Mouse (Mus musculus) intestine, embryonic 16.5 days (tissue): ENCODE data around the gene Sbno2. TPM values are rescaled to one million over a fixed set of nuclear protein-coding genes. Genes with fewer than 3 reads are reported as not detected.
"Not testable (repeated sequence)": the region's sequence is repeated elsewhere in the genome, so short reads cannot be mapped to it uniquely, and the experiment has no call there.

Experiments used
- ATAC-seq: fragments of 200-750 bp; cut with Nextera tagmentation; 2 replicates; pipeline ENCODE4 v1.8.0; 2017; ENCODE audit warnings: moderate TSS enrichment, moderate library complexity
- H3K27ac ChIP-seq: fragments of 300-500 bp; sonication (generic); 2 replicates; pipeline ENCODE4 v1.5.1; 2014; ENCODE audit warnings: mild to moderate bottlenecking, low read length
- H3K27me3 ChIP-seq: fragments of 300-500 bp; sonication (generic); replicated peaks from 2 replicates; pipeline ENCODE4 v1.6.1; 2014; ENCODE audit warnings: low read length, control low read depth, mixed read lengths; ENCODE audit not compliant: control insufficient read depth, insufficient read depth
- H3K36me3 ChIP-seq: fragments of 300-500 bp; sonication (generic); 2 replicates; pipeline ENCODE4 v1.6.1; 2014; ENCODE audit warnings: low read length, control low read depth; ENCODE audit not compliant: control insufficient read depth, insufficient read depth
- H3K4me1 ChIP-seq: fragments of 300-500 bp; sonication (generic); 2 replicates; pipeline ENCODE4 v1.6.1; 2014; ENCODE audit warnings: low read length, control low read depth, mixed read lengths; ENCODE audit not compliant: control insufficient read depth, insufficient read depth
- H3K4me2 ChIP-seq: fragments of 300-500 bp; sonication (generic); 2 replicates; pipeline ENCODE4 v1.6.1; 2014; ENCODE audit warnings: low read depth, low read length, control low read depth
- H3K4me3 ChIP-seq: fragments of 300-500 bp; sonication (generic); 2 replicates; pipeline ENCODE4 v1.5.1; 2014; ENCODE audit warnings: mild to moderate bottlenecking, low read length
- H3K9ac ChIP-seq: fragments of 300-500 bp; sonication (generic); 2 replicates; pipeline ENCODE4 v1.6.1; 2014; ENCODE audit warnings: low read depth, low read length
- H3K9me3 ChIP-seq: fragments of 300-500 bp; sonication (generic); 2 replicates; pipeline ENCODE4 v1.6.1; 2016; ENCODE audit warnings: low read length, control low read depth; ENCODE audit not compliant: control insufficient read depth
- WGBS: fragments of 180-500 bp; shearing (Covaris S2); extraction: QIAGEN DNeasy Blood & Tissue Kit; methylation state at CpG from one replicate; pipeline ENCODE4 v1.1.7; 2014; 5-methylcytosine and 5-hydroxymethylcytosine counted together
- polyA plus RNA-seq: library from polyadenylated mRNA; unstranded; fragments of >200 nt; fragmentation: Nextera tagmentation; extraction: Ambion mirVana; gene quantifications from 2 replicates; pipeline ENCODE4 v1.2.1, GENCODE M21; 2015

The Sbno2 gene
- polyA plus RNA-seq, 1 experiment from 2014 or later, result 13.4 TPM

- peak overlapping the region; percentile 85 for H3K27ac ChIP-seq
- H3K4me2 ChIP-seq, result no peak overlapping the region
- peaks cover 5% of the 10 kb centered on the region; the same call in 1 of the 2 replicates for H3K36me3 ChIP-seq
- WGBS, result 84% methylated on average over 5 of the region's 5 CpGs
- H3K4me1 ChIP-seq, result peaks cover 46% of the 10 kb centered on the region
- peak overlapping the region; percentile 34; the same call in 1 of the 2 replicates for H3K9ac ChIP-seq
- no peaks in the 10 kb centered on the region for H3K9me3 ChIP-seq
- ATAC-seq, result no peak
- no peaks in the 10 kb centered on the region for H3K27me3 ChIP-seq
- H3K4me3 ChIP-seq, result no peak overlapping the region
Observed at GRCm38 (mm10) chr10:80052374-80052764, 53.0 kb downstream of the Sbno2 start.

GRCm38 (mm10) chr10:80051618-80052373 lies 53.6 kb downstream of the Sbno2 start:
- peaks cover 48% of the 10 kb centered on the region for H3K4me1 ChIP-seq
- peaks cover 5% of the 10 kb centered on the region; the same call in 1 of the 2 replicates for H3K36me3 ChIP-seq
- H3K4me3 ChIP-seq, result no peak overlapping the region
- peak; percentile 36 for ATAC-seq
- H3K27ac ChIP-seq, result peak overlapping the region; percentile 85
- WGBS, result 34% methylated on average over 13 of the region's 14 CpGs
- peak overlapping the region; percentile 34 for H3K9ac ChIP-seq
- H3K27me3 ChIP-seq, result no peaks in the 10 kb centered on the region
- no peaks in the 10 kb centered on the region for H3K9me3 ChIP-seq
- H3K4me2 ChIP-seq, result 0 out of 2 replicates have a peak overlapping the region, but pooled peaks have one; percentile 18

GRCm38 (mm10) chr10:80050885-80051617 lies 54.3 kb downstream of the Sbno2 start:
- no peak for ATAC-seq

GRCm38 (mm10) chr10:80050244-80050643 lies 55.1 kb downstream of the Sbno2 start:
- peak overlapping the region; percentile 85 for H3K27ac ChIP-seq

More at GRCm38 (mm10) chr10:80050885-80051617, 54.3 kb downstream of the Sbno2 start:
- Histone ChIP-seq H3K27me3 (no peaks in the 10 kb centered on the region), H3K9ac (peak overlapping the region; percentile 36), H3K4me2 (peak overlapping the region; percentile 6; the same call in 1 of the 2 replicates), H3K4me1 (peaks cover 48% of the 10 kb centered on the region), H3K27ac (peak overlapping the region; percentile 85), H3K4me3 (no peak overlapping the region), H3K9me3 (no peaks in the 10 kb centered on the region), H3K36me3 (peaks cover 2% of the 10 kb centered on the region; the same call in 1 of the 2 replicates)
- WGBS, result 32% methylated on average over 15 of the region's 15 CpGs

GRCm38 (mm10) chr10:80048834-80049233 lies 56.5 kb downstream of the Sbno2 start:
- no peak overlapping the region for H3K9ac ChIP-seq
- no peak for ATAC-seq
- H3K9me3 ChIP-seq, result no peaks in the 10 kb centered on the region
- H3K4me3 ChIP-seq, result no peak overlapping the region
- 48% methylated on average over 3 of the region's 3 CpGs for WGBS
- no peaks in the 10 kb centered on the region for H3K27me3 ChIP-seq
- peaks cover 37% of the 10 kb centered on the region for H3K4me1 ChIP-seq
- H3K36me3 ChIP-seq, result no peaks in the 10 kb centered on the region
- peak overlapping the region; percentile 65 for H3K27ac ChIP-seq
- H3K4me2 ChIP-seq, result no peak overlapping the region

More at GRCm38 (mm10) chr10:80050244-80050643, 55.1 kb downstream of the Sbno2 start:
- no peak overlapping the region for H3K4me3 ChIP-seq
- peaks cover 42% of the 10 kb centered on the region for H3K4me1 ChIP-seq
- WGBS, result 49% methylated on average over 6 of the region's 6 CpGs
- no peak for ATAC-seq
- H3K4me2 ChIP-seq, result no peak overlapping the region; the same call in 1 of the 2 replicates
- H3K9ac ChIP-seq, result peak overlapping the region; percentile 36; the same call in 1 of the 2 replicates
- H3K9me3 ChIP-seq, result no peaks in the 10 kb centered on the region
- no peaks in the 10 kb centered on the region for H3K27me3 ChIP-seq
- H3K36me3 ChIP-seq, result peaks cover under 1% of the 10 kb centered on the region; the same call in 1 of the 2 replicates

- no peak overlapping the region for H3K9ac ChIP-seq
- peak overlapping the region; percentile 65 for H3K27ac ChIP-seq
- ATAC-seq, result no peak
- peaks cover 37% of the 10 kb centered on the region for H3K4me1 ChIP-seq
- no peak overlapping the region for H3K4me2 ChIP-seq
- no peaks in the 10 kb centered on the region for H3K9me3 ChIP-seq
- no peaks in the 10 kb centered on the region for H3K36me3 ChIP-seq
- no peak overlapping the region for H3K4me3 ChIP-seq
- 42% methylated on average over 5 of the region's 5 CpGs for WGBS
- H3K27me3 ChIP-seq, result no peaks in the 10 kb centered on the region
Observed at GRCm38 (mm10) chr10:80048396-80048795, 57.0 kb downstream of the Sbno2 start.

GRCm38 (mm10) chr10:80047041-80047565 lies 58.3 kb downstream of the Sbno2 start, which contains the start of gene Gpx4:
Gpx4 (plus strand) TSS chr10:80047166.
- no peak for ATAC-seq
- Histone ChIP-seq H3K4me2 (no peak within 1 kb of the TSS), H3K27me3 (no peaks in the 10 kb centered on the region), H3K9ac (peak within 1 kb of the TSS; percentile 21; the same call in 1 of the 2 replicates), H3K9me3 (no peaks in the 10 kb centered on the region), H3K36me3 (no peaks in the 10 kb centered on the region), H3K4me1 (peaks cover 31% of the 10 kb centered on the region), H3K27ac (peak within 1 kb of the TSS; percentile 31; the same call in 1 of the 2 replicates), H3K4me3 (no peak within 1 kb of the TSS)
- 64% methylated on average over 9 of the region's 9 CpGs for WGBS

GRCm38 (mm10) chr10:80045766-80046165 lies 59.6 kb downstream of the Sbno2 start:
- Histone ChIP-seq H3K27ac (no peak overlapping the region), H3K9me3 (no peaks in the 10 kb centered on the region), H3K4me3 (no peak overlapping the region), H3K9ac (0 out of 2 replicates have a peak overlapping the region, but pooled peaks have one; percentile 21), H3K27me3 (no peaks in the 10 kb centered on the region), H3K36me3 (no peaks in the 10 kb centered on the region), H3K4me2 (no peak overlapping the region), H3K4me1 (peaks cover 19% of the 10 kb centered on the region)
- ATAC-seq, result no peak
- WGBS, result 81% methylated on average over 5 of the region's 5 CpGs

GRCm38 (mm10) chr10:80045364-80045763 lies 60.0 kb downstream of the Sbno2 start:
- Histone ChIP-seq H3K9ac (0 out of 2 replicates have a peak overlapping the region, but pooled peaks have one; percentile 21), H3K4me1 (peaks cover 15% of the 10 kb centered on the region)
- not testable (repeated sequence) for H3K9me3 ChIP-seq, H3K27me3 ChIP-seq, H3K36me3 ChIP-seq, H3K4me2 ChIP-seq, ATAC-seq, H3K4me3 ChIP-seq, H3K27ac ChIP-seq
- 78% methylated on average over 2 of the region's 4 CpGs for WGBS
